Comparison of ENCODE assay signal across 23 mouse cellular contexts in the genomic region with DNA sequence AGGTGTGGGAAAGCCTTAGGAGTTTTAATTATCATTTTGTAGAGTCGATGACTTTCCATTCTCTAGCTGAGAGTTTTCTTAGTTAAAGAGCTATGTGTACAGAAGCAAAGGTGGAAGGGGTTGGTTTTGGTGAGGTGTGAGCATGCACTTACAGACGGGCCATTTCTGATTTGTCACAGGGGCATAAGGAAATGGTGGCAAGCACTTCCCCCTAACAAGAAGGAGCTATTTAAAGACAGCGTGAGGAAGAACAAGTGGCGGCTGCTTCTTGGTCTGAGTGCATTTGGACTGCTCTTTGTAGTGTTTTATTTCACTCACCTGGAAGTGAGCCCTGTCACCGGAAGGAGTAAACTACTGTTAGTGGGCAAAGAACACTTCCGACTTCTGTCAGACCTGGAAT. TPM values are rescaled to one million over a fixed set of nuclear protein-coding genes. Genes with fewer than 3 reads are reported as not detected.
"Had no signal": no experiment of that assay in that cellular context is flagged by ENCODE, and none has a peak within 500 bp of the region (broad histone marks: within the 10 kb centered on the region; RNA-seq: fewer than 3 reads in every experiment).

No protein-coding gene starts in this region.

- H3K27me3 ChIP-seq: liver, embryonic 13.5 days; lung, embryonic 15.5 days; midbrain, embryonic 12.5 days; stomach, embryonic 15.5 days had no signal

- DNase-seq: kidney, adult 11 months; kidney, adult 9 months; kidney, postnatal 36 days; layer of hippocampus, adult 9-11 months; layer of hippocampus, postnatal 36 days; left cerebral cortex, postnatal 4 days; liver, embryonic 13.5 days; liver, postnatal 0 days; lung, postnatal 36 days; right cerebral cortex, postnatal 4 days; spleen, adult 18-20 months; thymus, adult 2 months; thymus, postnatal 25 days had no signal

- H3K9ac ChIP-seq: liver, embryonic 13.5 days; liver, postnatal 0 days; lung, embryonic 15.5 days; midbrain, embryonic 12.5 days; stomach, embryonic 15.5 days had no signal

- H3K4me1 ChIP-seq: liver, embryonic 13.5 days; stomach, embryonic 15.5 days had no signal

- H3K36me3 ChIP-seq: lung, embryonic 15.5 days; midbrain, embryonic 12.5 days; stomach, embryonic 15.5 days had no signal

- H3K4me3 ChIP-seq: liver, embryonic 13.5 days; lung, embryonic 15.5 days; midbrain, embryonic 12.5 days; stomach, embryonic 15.5 days had no signal

- H3K9me3 ChIP-seq: liver, embryonic 13.5 days; lung, embryonic 15.5 days; midbrain, embryonic 12.5 days; stomach, embryonic 15.5 days had no signal

- H3K27ac ChIP-seq: kidney, postnatal 0 days; liver, embryonic 13.5 days; lung, embryonic 15.5 days; midbrain, embryonic 12.5 days; stomach, embryonic 15.5 days had no signal

- ATAC-seq: liver, postnatal 0 days had no signal

- H3K4me2 ChIP-seq: liver, embryonic 13.5 days; lung, embryonic 15.5 days; midbrain, embryonic 12.5 days; stomach, embryonic 15.5 days had no signal

RNA-seq across cellular contexts. Expression of gene 4921539E11Rik, which starts 30.8 kb away (rescaled TPM):
- total RNA-seq: layer of hippocampus, adult 18-20 months; layer of hippocampus, postnatal 36 days; left cerebral cortex, postnatal 10 days; left cerebral cortex, postnatal 4 days; megakaryocyte-erythroid progenitor cell, adult 5-6 weeks; midbrain, postnatal 0 days had no signal
- polyA plus RNA-seq: kidney, postnatal 0 days; limb, embryonic 14.5 days; liver, embryonic 13.5 days; liver, postnatal 0 days; lung, embryonic 15.5 days; midbrain, embryonic 12.5 days; midbrain, postnatal 0 days; stomach, embryonic 15.5 days; thymus, adult 2 months; urinary bladder, adult 2 months had no signal
